Mouse (Mus musculus): Measurements from ENCODE around the gene Irf2.

Gene Irf2

DNA sequence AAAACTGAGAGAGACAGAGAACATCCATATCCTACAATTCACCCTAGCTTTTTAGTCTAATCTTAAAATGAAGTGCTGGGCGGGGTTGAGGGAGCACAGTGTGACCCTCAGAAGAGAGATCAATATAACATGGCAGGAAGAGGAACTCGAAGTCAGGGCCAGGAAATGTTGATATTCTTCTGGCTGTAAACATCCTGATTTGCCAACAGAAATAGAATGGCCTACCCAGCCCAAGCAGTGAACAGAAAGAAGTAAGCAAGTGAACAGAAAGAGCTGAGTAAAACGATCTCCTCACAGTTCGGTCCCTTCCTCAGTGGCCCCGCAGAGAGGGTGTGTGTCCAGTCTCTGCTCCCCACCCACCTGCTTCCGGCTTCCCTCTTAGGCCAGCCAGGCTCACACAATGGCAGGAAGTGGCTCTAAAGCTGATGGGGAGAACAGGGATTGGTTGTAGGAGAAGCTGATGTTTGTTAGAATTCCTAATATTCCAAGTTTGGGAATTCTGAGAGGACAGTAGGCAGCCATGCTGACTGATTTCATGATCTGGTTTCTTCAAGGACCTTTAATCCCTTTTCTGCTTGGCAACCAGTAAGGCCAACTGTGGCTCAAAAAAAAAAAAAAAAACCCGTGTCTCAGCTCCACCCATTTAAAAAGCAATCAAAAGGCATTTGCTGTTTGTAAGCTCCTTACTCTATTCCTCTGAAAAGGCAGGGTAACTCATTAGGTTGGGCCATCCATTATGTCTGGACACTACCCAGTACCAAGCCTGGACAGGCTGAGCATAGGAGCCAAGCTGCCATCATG lies 105.6 kb downstream of the Irf2 start:
- DNase-seq, result peak; percentile 99

DNA sequence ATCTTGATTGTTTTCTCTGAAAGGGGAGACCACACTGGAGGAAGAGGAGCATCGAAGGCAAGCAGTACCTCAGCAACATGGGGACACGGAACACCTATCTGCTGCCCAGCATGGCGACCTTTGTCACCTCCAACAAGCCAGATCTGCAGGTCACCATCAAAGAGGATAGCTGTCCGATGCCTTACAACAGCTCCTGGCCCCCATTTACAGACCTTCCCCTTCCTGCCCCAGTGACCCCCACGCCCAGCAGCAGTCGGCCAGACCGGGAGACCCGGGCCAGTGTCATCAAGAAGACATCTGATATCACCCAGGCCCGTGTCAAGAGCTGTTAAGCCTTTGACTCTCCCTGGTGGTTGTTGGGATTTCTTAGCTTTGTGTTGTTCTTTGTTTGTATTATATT lies 106.4 kb downstream of the Irf2 start:
- DNase-seq, result peak; percentile 91

DNA sequence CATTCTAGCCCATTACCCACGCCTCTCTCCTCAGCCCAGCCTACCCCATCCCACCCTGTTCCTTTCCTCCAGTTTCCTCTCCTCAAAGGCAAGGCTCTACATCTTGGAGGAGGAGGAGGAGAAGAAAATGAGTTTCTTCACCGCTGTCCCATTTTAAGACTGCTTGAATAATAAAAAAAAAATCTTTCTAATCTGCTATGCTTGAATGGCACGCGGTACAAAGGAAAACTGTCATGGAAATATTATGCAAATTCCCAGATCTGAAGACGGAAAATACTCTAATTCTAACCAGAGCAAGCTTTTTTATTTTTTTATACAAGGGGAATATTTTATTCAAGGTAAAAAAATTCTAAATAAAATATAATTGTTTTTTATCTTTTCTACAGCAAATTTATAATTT lies 107.4 kb downstream of the Irf2 start:
- no peak for DNase-seq

DNA sequence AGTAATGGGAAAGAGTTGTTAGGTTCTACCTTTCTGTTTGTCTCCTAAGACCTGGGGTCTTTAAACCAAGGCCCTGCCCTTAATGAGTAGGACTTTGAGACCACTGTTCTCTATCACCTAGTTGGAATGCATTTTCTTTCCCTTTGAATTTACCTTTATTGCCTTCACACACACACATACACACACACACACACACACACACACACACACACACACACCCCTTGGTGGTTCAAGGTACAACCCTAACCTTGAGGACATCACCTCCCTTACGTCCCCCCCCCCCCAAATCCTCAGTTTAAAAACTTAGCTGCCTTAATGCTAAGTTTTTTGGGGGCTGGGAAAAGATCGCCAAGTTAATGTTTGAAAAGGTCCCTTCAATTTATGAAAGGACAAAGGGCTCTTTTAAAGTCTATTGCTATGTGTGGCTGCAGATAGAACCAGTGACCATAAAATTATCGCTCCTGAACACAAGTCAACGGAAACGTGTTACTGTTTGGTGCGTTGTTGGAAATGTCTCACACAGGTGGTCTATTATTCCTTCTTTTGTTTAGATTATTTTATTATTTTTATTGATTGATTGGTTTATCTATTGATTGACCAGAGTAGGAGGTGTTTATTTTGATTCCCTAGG lies 108.6 kb downstream of the Irf2 start:
- DNase-seq, result peak; percentile 1

DNA sequence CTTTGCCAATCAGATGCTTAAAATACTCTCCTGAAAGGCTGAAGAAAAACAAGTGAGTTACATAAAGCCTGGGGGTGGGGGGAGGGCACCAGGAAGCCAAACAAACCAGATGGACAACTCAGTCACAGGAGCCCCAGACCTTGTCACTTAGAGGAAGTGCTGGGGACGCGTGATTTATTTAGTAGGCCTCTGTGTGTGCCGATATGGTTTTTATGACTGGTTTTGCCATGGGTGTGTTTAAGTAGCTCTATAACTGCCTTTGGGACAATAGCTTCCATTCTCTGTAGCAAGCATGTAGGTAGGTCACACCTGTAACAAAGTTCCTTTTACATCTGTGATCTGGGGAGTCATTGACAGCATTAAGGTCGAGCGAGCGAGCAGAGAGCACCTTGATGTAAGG lies 109.4 kb downstream of the Irf2 start:
- peak; percentile 88 for DNase-seq

DNA sequence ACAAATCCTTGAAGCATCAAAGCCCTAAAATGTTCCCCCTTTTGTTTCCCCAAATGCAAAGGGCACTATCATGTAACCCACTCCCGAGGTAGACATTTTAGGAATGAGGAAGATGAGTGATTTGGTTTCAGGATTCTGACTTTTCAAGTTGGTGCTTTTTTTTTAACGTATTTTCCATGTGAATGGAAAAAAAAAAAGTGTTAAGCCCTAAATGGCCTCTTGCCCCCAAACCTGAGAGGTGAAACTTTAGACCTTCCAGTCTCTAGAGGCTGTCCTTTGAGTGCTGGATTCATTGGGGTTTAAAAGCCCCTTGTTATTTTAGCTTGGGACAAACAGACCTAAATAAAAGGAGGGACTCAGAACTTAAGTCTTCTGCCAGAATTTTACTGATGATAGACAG lies 109.9 kb downstream of the Irf2 start:
- DNase-seq, result no peak

DNA sequence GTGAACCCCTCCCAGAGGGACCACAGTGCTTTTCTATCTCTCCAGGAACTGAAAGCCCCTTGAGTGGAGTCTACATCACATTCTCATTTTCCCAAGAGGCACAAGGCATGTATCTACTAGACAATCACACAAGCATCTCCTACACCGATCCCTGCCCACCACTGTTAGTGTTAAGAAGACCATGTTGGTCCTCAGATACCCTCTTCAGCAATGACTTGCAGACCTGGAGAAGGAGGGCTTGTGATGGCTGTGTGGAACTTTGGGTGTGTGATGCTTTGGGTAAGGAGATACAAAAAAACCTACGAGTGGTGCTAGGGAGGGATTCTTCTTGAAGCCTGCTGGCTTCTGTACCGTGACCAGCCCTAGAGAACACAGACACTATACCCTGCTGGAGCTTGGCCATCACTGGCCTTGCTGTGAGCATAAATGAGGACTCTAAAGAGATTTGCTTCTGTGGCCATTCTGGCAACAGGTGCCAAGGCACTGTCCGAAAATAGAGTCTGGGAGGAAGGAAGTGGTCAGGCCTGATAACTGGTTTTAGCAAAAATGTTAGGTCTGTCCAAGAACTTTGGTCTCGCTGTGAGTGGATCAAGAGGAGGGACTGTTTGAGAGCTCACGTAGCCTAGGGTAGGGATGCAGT lies 110.8 kb downstream of the Irf2 start:
- peak; percentile 97 for DNase-seq

DNA sequence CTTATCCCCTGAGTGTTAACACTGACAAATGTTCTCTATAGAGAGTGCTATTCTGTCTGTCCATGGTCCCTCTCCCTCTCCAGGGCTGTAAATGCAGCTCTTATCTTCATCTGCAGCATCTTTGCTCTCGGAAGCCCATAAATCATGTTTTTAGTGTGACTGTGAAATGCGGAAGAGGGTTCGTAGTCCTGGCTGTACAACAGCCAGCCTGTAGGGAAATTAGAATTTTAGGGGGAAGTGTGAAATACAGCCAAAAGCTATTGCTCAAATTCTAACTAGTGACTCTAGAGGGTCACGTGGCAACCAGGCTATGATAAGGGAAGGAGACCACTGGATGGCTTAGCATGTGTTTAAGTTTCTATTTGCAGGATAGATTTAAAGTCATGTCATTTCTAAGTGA lies 112.0 kb downstream of the Irf2 start:
- DNase-seq, result peak; percentile 95

DNA sequence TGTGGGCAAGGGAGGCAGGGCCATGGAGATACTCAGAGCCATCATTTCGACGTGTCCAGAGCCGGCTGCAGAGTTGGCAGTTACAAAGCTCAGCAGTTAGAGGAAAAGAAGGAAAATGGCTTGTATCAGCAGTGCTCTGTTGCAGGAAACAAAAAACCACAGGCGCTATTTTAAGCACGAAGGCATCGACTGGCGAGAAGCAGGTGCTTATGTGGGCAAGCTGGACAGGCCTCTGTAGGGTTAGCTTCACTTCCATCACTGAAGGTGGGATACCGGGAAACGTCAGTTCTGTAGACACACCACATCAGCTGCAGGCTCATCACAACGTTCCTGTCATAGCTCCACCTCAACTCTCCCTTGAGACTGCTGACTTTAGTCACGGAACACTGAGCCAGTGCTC lies 112.8 kb downstream of the Irf2 start:
- peak; percentile 96 for DNase-seq

DNA sequence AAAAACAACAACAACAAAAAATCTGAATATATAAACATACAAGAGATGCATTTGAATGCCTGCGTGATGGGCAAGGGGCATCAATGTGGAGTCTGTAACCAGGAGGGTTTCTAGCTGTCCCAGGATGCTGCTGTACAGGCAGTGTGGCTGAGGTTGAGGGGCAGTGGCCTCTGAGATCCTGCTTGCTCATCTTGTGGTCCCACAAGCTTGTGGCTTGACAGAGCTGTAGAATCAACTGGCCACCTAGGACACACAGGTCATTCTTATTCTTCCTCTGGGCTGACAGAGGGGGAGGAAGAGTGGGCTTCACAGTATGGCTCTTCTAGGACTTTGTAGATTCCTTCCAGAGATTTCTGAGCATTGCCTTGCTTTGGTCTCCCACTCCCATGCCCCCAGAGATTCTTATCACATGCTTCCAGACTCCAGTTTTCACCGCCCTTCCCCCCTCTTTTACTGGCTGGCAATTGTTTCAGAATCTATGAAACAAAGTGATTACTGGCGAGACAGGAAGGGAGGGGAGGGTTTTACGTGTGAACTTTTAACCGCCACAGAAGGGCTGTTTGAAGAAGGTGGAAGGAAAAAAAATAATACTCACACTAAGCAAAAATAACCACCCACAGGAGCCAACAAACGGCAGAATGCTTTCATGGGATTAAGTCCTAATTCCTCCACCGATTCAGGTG lies 119.8 kb downstream of the Irf2 start:
- DNase-seq, result peak; percentile 92

DNA sequence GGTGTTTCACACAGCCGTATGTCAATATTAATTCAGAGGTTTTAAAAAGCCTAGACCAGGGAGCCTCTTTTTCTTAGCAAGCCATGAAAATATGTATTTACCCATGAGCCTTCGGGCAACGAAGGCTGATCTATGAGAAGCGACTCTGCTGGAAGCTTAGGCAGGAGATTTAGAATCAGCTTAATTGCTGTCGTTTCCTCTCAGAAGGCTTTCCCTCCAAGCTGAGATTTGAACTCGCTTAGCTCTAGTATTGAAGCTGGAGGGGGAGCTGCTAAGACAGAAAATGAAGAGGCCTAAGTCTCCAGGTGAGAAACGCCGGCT lies 120.3 kb downstream of the Irf2 start:
- DNase-seq, result peak; percentile 46

DNA sequence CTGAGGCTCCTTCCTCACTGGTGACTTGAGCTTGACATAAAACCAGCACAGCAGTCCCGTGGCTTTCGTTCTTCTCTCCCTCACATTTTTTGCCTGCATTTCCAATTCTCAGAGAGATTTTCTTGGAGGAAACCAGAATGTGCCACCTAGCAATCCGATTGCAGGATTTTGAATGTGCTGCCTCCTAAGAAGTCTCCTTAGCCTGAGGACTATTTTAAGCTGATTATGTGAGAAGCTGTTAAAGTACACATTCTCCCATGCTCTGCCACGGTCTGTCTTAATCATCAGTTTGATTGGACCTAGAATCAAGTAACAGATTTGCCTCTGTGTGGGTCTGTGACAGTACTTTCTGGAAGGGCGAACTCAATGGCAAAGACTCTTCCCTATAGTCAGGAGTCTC lies 123.0 kb downstream of the Irf2 start:
- no peak for DNase-seq

DNA sequence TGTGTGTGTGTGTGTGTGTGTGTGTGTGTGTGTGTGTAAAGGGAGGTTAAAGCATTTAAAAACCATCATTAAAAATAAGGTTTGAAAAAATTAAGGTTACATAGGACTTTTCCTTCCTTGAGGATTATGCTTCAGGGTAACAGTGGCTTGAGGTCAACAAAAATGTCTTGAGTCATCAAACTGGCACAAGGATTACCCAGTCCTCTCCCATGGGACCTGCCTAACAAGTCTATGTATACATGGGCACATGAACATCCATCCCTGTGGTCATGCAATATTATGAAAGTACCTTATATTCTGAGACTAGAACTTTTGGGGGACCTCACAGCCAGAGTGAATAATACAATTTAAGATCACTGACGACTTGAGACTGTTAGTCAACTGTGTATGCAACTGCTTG lies 125.9 kb downstream of the Irf2 start:
- peak; percentile 14 for DNase-seq

DNA sequence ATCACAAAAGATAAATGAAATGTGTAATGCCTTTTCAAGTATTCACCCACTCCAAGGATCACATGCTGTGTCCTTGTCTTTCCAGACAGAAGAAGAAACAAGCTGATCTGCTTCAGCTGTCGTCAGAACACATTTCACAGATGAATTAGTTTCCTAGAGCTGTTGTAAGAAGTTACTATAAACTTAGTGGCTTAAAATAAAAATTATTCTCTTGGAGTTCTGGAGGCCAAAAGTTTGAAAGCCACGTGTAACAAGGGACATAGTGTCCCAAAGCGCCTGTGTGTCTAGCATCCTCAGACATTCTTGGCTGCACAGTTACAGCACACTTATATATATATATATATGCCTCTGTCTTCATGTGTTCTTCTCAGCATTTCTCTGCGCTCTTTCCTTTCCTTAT lies 127.9 kb downstream of the Irf2 start:
- DNase-seq, result peak; percentile 90

DNA sequence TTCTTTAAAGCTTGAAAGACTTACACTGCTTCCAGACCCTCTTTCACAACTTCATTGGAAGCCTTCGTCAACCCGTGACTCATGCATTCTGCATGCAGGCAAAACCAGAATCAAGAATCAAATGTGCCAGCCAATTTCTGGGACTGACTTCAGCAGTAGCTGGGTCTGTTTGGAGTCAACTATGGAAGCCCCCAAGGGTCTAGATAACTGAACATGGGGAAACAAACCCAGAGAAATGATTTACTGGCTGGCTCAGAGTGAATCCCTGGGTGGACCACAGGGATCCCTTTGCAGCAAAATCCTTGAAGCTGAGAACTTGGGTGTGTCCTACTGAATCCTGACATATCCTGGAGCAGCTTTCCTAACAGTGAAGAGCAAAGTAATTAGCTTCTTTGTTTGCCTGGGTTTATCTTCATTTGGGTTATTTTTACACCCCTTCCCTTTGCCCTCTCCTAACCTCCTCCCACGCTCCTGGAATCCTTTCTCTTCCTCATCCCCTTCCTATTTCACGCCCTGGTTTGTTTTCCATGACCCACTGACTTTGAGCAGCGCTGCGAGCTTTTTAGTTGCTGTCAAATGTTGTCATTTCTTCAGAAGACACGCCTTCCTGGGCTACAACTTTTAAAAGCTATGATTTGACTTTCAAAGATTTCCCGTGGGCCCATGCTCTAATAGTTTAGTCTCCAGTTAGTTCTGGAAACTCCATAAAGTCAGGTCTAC lies 129.0 kb downstream of the Irf2 start:
- peak; percentile 98 for DNase-seq

DNA sequence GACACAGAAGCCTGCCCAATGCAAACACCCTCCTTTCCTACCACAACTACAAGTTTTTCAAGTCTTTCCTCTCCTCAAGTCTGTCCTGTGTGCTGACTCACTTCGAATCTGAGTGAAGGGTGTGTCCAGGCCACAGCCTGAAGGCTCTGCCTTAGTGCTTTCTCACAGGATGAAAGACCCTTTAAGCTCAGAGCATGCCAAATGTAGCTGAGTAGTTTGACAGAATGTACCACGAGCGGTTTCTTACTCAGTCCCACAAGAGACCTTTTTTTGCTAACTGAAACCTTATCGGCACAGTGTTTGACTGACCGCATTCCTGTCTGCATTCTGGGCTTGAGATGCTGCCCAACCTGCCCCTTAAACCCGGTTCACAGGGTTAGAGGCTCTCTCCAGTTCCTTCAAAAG lies 130.0 kb downstream of the Irf2 start:
- peak; percentile 87 for DNase-seq

DNA sequence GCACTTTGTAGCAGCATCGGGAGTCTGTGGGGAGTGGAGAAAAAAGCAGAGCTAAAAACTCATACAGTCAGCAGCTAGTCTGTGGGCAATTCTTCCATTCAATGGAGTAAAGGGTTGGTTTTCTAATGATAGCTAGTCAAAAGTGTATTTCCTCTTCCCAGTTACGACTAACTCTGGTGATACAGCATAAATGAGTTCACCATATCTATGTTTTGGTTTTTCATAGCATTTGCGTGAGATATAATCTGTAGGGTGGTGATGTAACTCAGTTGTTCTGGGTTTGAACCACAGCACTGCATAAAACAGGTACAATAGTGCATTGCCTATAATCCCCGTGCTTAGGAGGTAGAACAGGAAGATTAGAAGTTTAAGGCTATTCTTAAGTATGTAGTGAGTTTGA lies 131.6 kb downstream of the Irf2 start:
- DNase-seq, result peak; percentile 51

DNA sequence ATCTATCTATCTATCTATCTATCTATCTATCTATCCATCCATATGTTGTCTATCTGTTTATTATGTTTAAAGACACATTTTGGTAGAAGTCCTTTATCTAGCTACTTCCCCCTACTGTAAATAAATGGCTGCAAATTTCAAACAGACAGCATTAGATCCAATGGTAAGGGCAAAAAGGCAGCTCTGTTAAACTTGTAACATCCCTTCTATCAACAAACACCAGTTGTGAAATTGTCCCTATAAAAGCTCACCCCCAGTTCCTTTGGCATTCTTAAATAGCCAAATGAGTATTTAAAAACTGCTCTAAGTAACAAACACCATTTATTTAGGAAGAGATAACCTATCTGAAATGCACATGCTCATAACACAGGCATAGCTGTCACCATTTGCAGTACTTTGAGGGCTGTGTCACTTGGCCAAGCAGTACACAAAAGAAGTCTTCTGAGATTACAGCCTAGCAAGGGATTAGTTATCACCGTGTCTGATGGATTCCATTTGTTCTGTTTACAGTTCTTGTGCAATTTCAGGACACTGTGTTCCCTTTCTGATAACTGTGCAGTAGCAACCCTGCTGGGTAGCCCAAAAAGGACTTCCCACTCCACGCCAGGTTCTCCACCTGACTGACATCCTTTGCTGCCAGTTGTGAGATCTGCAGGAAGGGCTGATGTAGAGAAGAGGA lies 136.2 kb downstream of the Irf2 start:
- peak; percentile 98 for DNase-seq

DNA sequence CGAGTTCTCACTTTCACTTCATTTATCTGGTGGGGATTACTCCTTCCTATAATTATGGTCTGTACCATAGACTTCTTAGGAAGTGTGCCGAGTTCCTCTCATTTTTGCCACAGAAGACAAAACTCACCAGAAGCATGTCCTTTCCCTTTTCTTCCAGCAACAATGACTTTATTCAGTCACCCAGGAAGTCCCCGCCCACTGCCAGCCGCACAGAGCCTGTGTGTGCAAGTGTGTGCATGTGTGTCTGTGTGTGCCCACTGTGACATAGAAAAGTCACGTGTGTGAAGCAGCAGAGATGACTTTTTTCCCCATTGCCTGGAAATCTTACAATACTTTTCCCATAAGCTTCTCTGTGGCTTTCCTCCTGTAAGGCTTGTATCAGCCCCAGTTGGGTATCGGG lies 141.8 kb downstream of the Irf2 start:
- DNase-seq, result peak; percentile 90

DNA sequence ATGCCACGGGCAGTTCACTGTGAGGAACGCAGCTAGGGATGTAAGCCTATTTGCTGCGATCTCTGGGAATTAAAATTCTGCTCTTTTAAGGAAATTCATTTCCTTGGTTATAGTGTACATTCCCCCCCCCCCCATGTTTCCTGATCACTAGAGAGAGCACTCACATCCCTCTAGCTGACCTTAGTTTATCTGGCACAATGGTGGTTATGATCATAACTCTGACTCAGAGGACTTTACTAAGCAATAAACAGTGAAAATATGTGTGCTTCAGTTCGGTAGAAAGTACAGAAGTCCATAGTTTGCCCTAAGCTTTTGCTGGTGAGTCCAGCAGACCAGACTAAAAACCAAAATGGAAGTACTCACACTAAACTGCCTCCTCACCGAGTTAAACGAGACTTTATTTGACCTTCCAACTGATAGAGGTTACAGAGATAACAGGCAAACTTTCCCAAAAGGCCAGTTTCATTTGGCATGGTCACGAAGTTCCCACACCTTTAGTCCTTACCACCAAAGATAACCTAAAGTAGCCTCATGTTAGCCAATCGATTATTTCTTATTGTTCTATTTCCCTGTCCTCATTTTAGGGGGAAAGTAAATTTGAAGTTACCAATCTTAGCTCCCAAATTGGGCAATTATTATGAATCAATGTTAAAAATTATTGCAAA lies 142.4 kb downstream of the Irf2 start:
- DNase-seq, result peak; percentile 30

DNA sequence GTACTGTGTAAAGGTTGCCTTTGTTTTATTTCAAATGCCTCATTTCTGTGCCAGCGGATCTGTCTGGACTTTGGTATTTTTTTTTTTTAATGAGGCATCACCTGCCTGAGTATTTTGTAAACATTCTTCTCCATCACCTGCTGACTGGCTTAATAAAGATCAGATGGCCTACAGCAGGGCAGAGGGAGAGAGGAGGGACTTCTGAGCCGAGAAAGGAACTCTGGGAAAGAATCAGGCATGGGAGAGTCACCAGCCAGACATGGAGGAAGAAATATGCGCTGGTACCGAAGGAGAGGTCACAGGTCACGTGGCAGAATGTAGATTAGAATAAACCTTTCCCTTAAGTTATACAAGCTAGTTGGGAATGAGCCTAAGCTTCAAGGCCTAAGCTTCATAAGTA lies 143.2 kb downstream of the Irf2 start:
- DNase-seq, result peak; percentile 66

Measured in heart, adult 11 months (tissue).